Mouse (Mus musculus) C2C12 (cell line): ENCODE data around the gene Rapgef1.

Source experiments
- CEBPB ChIP-seq: IDR thresholded peaks from one replicate; pipeline ENCODE4 v1.6.1; 2011; ENCODE audit warnings: low read depth, mild to moderate bottlenecking, control low read depth, moderate library complexity
- CTCF ChIP-seq: IDR thresholded peaks from one replicate; pipeline ENCODE4 v1.5.1; 2011; ENCODE audit not compliant: control insufficient read depth, insufficient read depth, insufficient read length
- FOSL1 ChIP-seq: IDR thresholded peaks from one replicate; pipeline ENCODE4 v1.8.0; 2011; ENCODE audit warnings: mild to moderate bottlenecking, low read length; ENCODE audit not compliant: poor library complexity, insufficient read depth, severe bottlenecking
- MAX ChIP-seq: IDR thresholded peaks from one replicate; pipeline ENCODE4 v1.6.1; 2011; ENCODE audit warnings: mild to moderate bottlenecking, control low read depth
- MYOD1 ChIP-seq: IDR thresholded peaks from one replicate; pipeline ENCODE4 v1.6.1; 2011; ENCODE audit warnings: low read depth; ENCODE audit not compliant: control insufficient read depth, insufficient read length
- USF1 ChIP-seq: IDR thresholded peaks from one replicate; pipeline ENCODE4 v1.6.1; 2011; ENCODE audit warnings: low read depth, mild to moderate bottlenecking, control low read depth, moderate library complexity

DNA sequence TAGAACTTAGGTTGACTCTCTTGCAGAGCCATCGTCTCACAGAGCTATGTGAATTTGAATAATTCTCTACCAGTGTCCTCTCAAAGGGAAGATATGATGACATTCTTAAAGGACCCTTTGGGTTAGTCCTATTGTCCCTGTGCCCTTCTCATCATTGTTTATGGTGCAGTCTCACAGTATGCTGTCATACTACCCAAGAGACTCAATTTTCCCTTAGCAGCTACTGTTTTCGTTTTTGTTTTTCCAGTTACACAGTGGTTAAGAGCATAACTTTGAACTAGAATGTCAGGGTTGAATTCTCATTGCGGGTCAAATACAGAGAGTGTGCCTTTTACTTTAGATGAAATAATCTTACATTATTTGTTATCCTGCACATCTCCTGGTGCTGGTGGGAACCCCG lies 27.6 kb downstream of the Rapgef1 start:
- no peak for TF ChIP-seq CTCF
- no peak for TF ChIP-seq USF1
- no peak for TF ChIP-seq FOSL1
- no peak for TF ChIP-seq MYOD1
- TF ChIP-seq CEBPB: no peak
- TF ChIP-seq MAX: no peak
